Mouse (Mus musculus): ENCODE measurements at regions not wholly inside any gene's neighbourhood (a gene's known extent, or its start where the extent isn't known, plus 50 kb on each side); places are given as distances from the start of the nearest gene placed in this dataset.
A peak's percentile ranks its signal among the peaks of the same experiment; 100 is the strongest.
"Not testable (repeated sequence)": the region's sequence is repeated elsewhere in the genome, so short reads cannot be mapped to it uniquely, and the experiment has no call there.

GRCm38 (mm10) chr12:114962105-114962504, 1085.4 kb upstream of the Zfp386 start:
- Histone ChIP-seq H3K4me3 (ENCODE audit: low read depth, low read length) (no peak overlapping the region), H3K36me3 (ENCODE audit: control insufficient read depth, insufficient read depth) (no peaks in the 10 kb centered on the region), H3K4me1 (replicated peaks; ENCODE audit: control insufficient read depth, insufficient read depth, low read length) (no peaks in the 10 kb centered on the region), H3K4me2 (replicated peaks; ENCODE audit: low read depth) (no peak overlapping the region), H3K9ac (ENCODE audit: low read depth, low read length) (no peak overlapping the region), H3K9me3 (ENCODE audit: control insufficient read depth) (0 out of 2 replicates have a peak, but pooled peaks cover 7% of the 10 kb centered on the region), H3K27ac (ENCODE audit: low read depth, low read length) (no peak overlapping the region), H3K27me3 (replicated peaks; ENCODE audit: control insufficient read depth, insufficient read depth, low read length) (no peaks in the 10 kb centered on the region)
- TF ChIP-seq CTCF (IDR thresholded peaks at IDR 0.05; ENCODE audit: low read depth): no peak
- no peak for ATAC-seq
- 60% methylated on average over 1 of the region's 1 CpGs for WGBS

GRCm38 (mm10) chr12:114964251-114964650, 1083.3 kb upstream of the Zfp386 start:
- not testable (repeated sequence) for H3K4me2 ChIP-seq (replicated peaks; ENCODE audit: low read depth); H3K36me3 ChIP-seq (ENCODE audit: control insufficient read depth, insufficient read depth); H3K9ac ChIP-seq (ENCODE audit: low read depth, low read length); ATAC-seq; H3K4me3 ChIP-seq (ENCODE audit: low read depth, low read length); H3K4me1 ChIP-seq (replicated peaks; ENCODE audit: control insufficient read depth, insufficient read depth, low read length); H3K9me3 ChIP-seq (ENCODE audit: control insufficient read depth); H3K27ac ChIP-seq (ENCODE audit: low read depth, low read length); H3K27me3 ChIP-seq (replicated peaks; ENCODE audit: control insufficient read depth, insufficient read depth, low read length)
- 93% methylated on average over 1 of the region's 1 CpGs for WGBS

GRCm38 (mm10) chr12:114981476-114982136, 1065.9 kb upstream of the Zfp386 start:
- H3K9me3 ChIP-seq (ENCODE audit: control insufficient read depth): no peaks in the 10 kb centered on the region
- no peak overlapping the region for H3K4me2 ChIP-seq (replicated peaks; ENCODE audit: low read depth)
- no peak overlapping the region for H3K27ac ChIP-seq (ENCODE audit: low read depth, low read length)
- no peak for ATAC-seq
- no peaks in the 10 kb centered on the region for H3K36me3 ChIP-seq (ENCODE audit: control insufficient read depth, insufficient read depth)
- no peaks in the 10 kb centered on the region for H3K27me3 ChIP-seq (replicated peaks; ENCODE audit: control insufficient read depth, insufficient read depth, low read length)
- 66% methylated on average over 5 of the region's 5 CpGs for WGBS
- no peak overlapping the region for H3K9ac ChIP-seq (ENCODE audit: low read depth, low read length)
- TF ChIP-seq CTCF (IDR thresholded peaks at IDR 0.05; ENCODE audit: low read depth): 0 out of 2 replicates have a peak, but pooled peaks have one; percentile 13
- no peak overlapping the region for H3K4me3 ChIP-seq (ENCODE audit: low read depth, low read length)
- no peaks in the 10 kb centered on the region for H3K4me1 ChIP-seq (replicated peaks; ENCODE audit: control insufficient read depth, insufficient read depth, low read length)

- Histone ChIP-seq H3K4me3 (ENCODE audit: low read depth, low read length) (no peak overlapping the region), H3K9ac (ENCODE audit: low read depth, low read length) (no peak overlapping the region), H3K27me3 (replicated peaks; ENCODE audit: control insufficient read depth, insufficient read depth, low read length) (no peaks in the 10 kb centered on the region), H3K27ac (ENCODE audit: low read depth, low read length) (no peak overlapping the region), H3K4me2 (replicated peaks; ENCODE audit: low read depth) (no peak overlapping the region), H3K4me1 (replicated peaks; ENCODE audit: control insufficient read depth, insufficient read depth, low read length) (no peaks in the 10 kb centered on the region), H3K9me3 (ENCODE audit: control insufficient read depth) (no peaks in the 10 kb centered on the region), H3K36me3 (ENCODE audit: control insufficient read depth, insufficient read depth) (no peaks in the 10 kb centered on the region)
- TF ChIP-seq CTCF (IDR thresholded peaks at IDR 0.05; ENCODE audit: low read depth): no peak
- 87% methylated on average over 1 of the region's 1 CpGs for WGBS
- no peak for ATAC-seq
Observed at GRCm38 (mm10) chr12:114990916-114991315, 1056.6 kb upstream of the Zfp386 start.

- no peak overlapping the region for H3K9ac ChIP-seq (ENCODE audit: low read depth, low read length)
- H3K36me3 ChIP-seq (ENCODE audit: control insufficient read depth, insufficient read depth): no peaks in the 10 kb centered on the region
- H3K4me3 ChIP-seq (ENCODE audit: low read depth, low read length): no peak overlapping the region
- no peaks in the 10 kb centered on the region for H3K27me3 ChIP-seq (replicated peaks; ENCODE audit: control insufficient read depth, insufficient read depth, low read length)
- no peaks in the 10 kb centered on the region for H3K4me1 ChIP-seq (replicated peaks; ENCODE audit: control insufficient read depth, insufficient read depth, low read length)
- H3K9me3 ChIP-seq (ENCODE audit: control insufficient read depth): no peaks in the 10 kb centered on the region
- H3K27ac ChIP-seq (ENCODE audit: low read depth, low read length): no peak overlapping the region
- ATAC-seq: no peak
- no peak overlapping the region for H3K4me2 ChIP-seq (replicated peaks; ENCODE audit: low read depth)
- TF ChIP-seq CTCF (IDR thresholded peaks at IDR 0.05; ENCODE audit: low read depth): no peak
Observed at GRCm38 (mm10) chr12:114996817-114997216, 1050.7 kb upstream of the Zfp386 start.

GRCm38 (mm10) chr12:115003118-115003517, 1044.4 kb upstream of the Zfp386 start:
- Histone ChIP-seq H3K4me2 (replicated peaks; ENCODE audit: low read depth) (no peak overlapping the region), H3K36me3 (ENCODE audit: control insufficient read depth, insufficient read depth) (no peaks in the 10 kb centered on the region), H3K9me3 (ENCODE audit: control insufficient read depth) (no peaks in the 10 kb centered on the region), H3K4me3 (ENCODE audit: low read depth, low read length) (no peak overlapping the region), H3K9ac (ENCODE audit: low read depth, low read length) (no peak overlapping the region), H3K27me3 (replicated peaks; ENCODE audit: control insufficient read depth, insufficient read depth, low read length) (no peaks in the 10 kb centered on the region), H3K27ac (ENCODE audit: low read depth, low read length) (no peak overlapping the region), H3K4me1 (replicated peaks; ENCODE audit: control insufficient read depth, insufficient read depth, low read length) (no peaks in the 10 kb centered on the region)
- WGBS: 100% methylated on average over 1 of the region's 1 CpGs
- ATAC-seq: no peak
- TF ChIP-seq CTCF (IDR thresholded peaks at IDR 0.05; ENCODE audit: low read depth): no peak

GRCm38 (mm10) chr12:115008434-115008833, 1039.1 kb upstream of the Zfp386 start:
- Histone ChIP-seq H3K27me3 (replicated peaks; ENCODE audit: control insufficient read depth, insufficient read depth, low read length) (no peaks in the 10 kb centered on the region), H3K36me3 (ENCODE audit: control insufficient read depth, insufficient read depth) (no peaks in the 10 kb centered on the region), H3K27ac (ENCODE audit: low read depth, low read length) (no peak overlapping the region), H3K4me2 (replicated peaks; ENCODE audit: low read depth) (no peak overlapping the region), H3K4me3 (ENCODE audit: low read depth, low read length) (no peak overlapping the region), H3K9ac (ENCODE audit: low read depth, low read length) (no peak overlapping the region), H3K4me1 (replicated peaks; ENCODE audit: control insufficient read depth, insufficient read depth, low read length) (no peaks in the 10 kb centered on the region), H3K9me3 (ENCODE audit: control insufficient read depth) (no peaks in the 10 kb centered on the region)
- no peak for ATAC-seq
- WGBS: 58% methylated on average over 2 of the region's 2 CpGs
- TF ChIP-seq CTCF (IDR thresholded peaks at IDR 0.05; ENCODE audit: low read depth): no peak
